Mouse (Mus musculus) ZHBTc4 (cell line): ENCODE data around the gene Gm20388.

Experiments
- DNase-seq: peaks from one replicate; pipeline ENCODE4 v3.0.0-alpha.2; 2011; ENCODE audit warnings: low read depth, low spot score

Gm20388 gene

GRCm38 (mm10) chr8:120505619-120506310, 595.1 kb downstream of the Gm20388 start:
- DNase-seq, result no peak

GRCm38 (mm10) chr8:120506562-120506961, 595.9 kb downstream of the Gm20388 start:
- DNase-seq, result no peak

GRCm38 (mm10) chr8:120507290-120507689, 596.6 kb downstream of the Gm20388 start:
- no peak for DNase-seq

- peak; percentile 94 for DNase-seq
These were observed 598.7 kb downstream of the Gm20388 start for GRCm38 (mm10) chr8:120509136-120510034.

GRCm38 (mm10) chr8:120510035-120510416, 599.4 kb downstream of the Gm20388 start:
- peak; percentile 71 for DNase-seq

GRCm38 (mm10) chr8:120510863-120511457, 600.3 kb downstream of the Gm20388 start:
- DNase-seq, result no peak

- DNase-seq, result no peak
These were observed 601.1 kb downstream of the Gm20388 start for GRCm38 (mm10) chr8:120511737-120512136.

GRCm38 (mm10) chr8:120512326-120512725, 601.7 kb downstream of the Gm20388 start:
- no peak for DNase-seq

- DNase-seq, result no peak
These were observed 602.5 kb downstream of the Gm20388 start for GRCm38 (mm10) chr8:120513145-120513544.

GRCm38 (mm10) chr8:120513638-120514461, 603.2 kb downstream of the Gm20388 start:
- no peak for DNase-seq

GRCm38 (mm10) chr8:120515214-120515613, 604.6 kb downstream of the Gm20388 start:
- no peak for DNase-seq

- DNase-seq, result no peak
These were observed 605.0 kb downstream of the Gm20388 start for GRCm38 (mm10) chr8:120515650-120516049.

GRCm38 (mm10) chr8:120516182-120516755, 605.6 kb downstream of the Gm20388 start:
- DNase-seq, result no peak

- no peak for DNase-seq
These were observed 607.2 kb downstream of the Gm20388 start for GRCm38 (mm10) chr8:120517666-120518410.

- peak; percentile 100 for DNase-seq
These were observed 608.3 kb downstream of the Gm20388 start for GRCm38 (mm10) chr8:120518736-120519534.

- DNase-seq, result no peak
These were observed 609.6 kb downstream of the Gm20388 start for GRCm38 (mm10) chr8:120520287-120520686.

GRCm38 (mm10) chr8:120520707-120521590, 610.3 kb downstream of the Gm20388 start:
- DNase-seq, result peak; percentile 83

GRCm38 (mm10) chr8:120521591-120521965, 610.9 kb downstream of the Gm20388 start:
- no peak for DNase-seq

GRCm38 (mm10) chr8:120523641-120524040, 613.0 kb downstream of the Gm20388 start:
- no peak for DNase-seq
